15 mouse cellular contexts compared by ENCODE assay signal in genomic region chr1:60152700-60153099, GRCm38 (mm10). TPM values are rescaled to one million over a fixed set of nuclear protein-coding genes. Genes with fewer than 3 reads are reported as not detected.
A peak's percentile ranks its signal among the peaks of the same experiment; 100 is the strongest.
DNase-seq lines count a peak whose midpoint lies in the region; ATAC-seq and TF ChIP-seq lines count a peak whose summit lies in the region.
"Had no signal": no experiment of that assay in that cellular context is flagged by ENCODE, and none has a peak within 500 bp of the region (broad histone marks: within the 10 kb centered on the region; RNA-seq: fewer than 3 reads in every experiment).

No protein-coding gene starts in this region.

- H3K4me1 ChIP-seq in lung, embryonic 14.5 days (ENCODE audit: insufficient read depth) = no peaks in the 10 kb centered on the region
- H3K4me1 ChIP-seq in lung, adult 2 months (ENCODE audit: control insufficient read depth, insufficient read depth, low read length) = no peaks in the 10 kb centered on the region
- H3K4me1 ChIP-seq in liver, postnatal 0 days (ENCODE audit: insufficient read depth) = no peaks in the 10 kb centered on the region
- H3K4me1 ChIP-seq: kidney, embryonic 15.5 days had no signal

- TF ChIP-seq POLR2A in lung, adult 2 months (IDR thresholded peaks at IDR 0.05; ENCODE audit: borderline replicate concordance, extremely low read depth, low read depth, low read length) = no peak

- WGBS in lung, embryonic 14.5 days = 49% methylated on average over 5 of the region's 5 CpGs
- WGBS in lung, adult 2 months = 70% methylated on average over 5 of the region's 5 CpGs
- 71% methylated on average over 5 of the region's 5 CpGs for WGBS in liver, postnatal 0 days (ENCODE audit: insufficient replicate concordance)

- no peak for ATAC-seq in lung, embryonic 14.5 days (ENCODE audit: insufficient read depth)
- ATAC-seq in liver, postnatal 0 days = no peak
- ATAC-seq in megakaryocyte-erythroid progenitor cell, adult 5-6 weeks (replicated peaks; ENCODE audit: low FRiP score, low TSS enrichment, poor library complexity, severe bottlenecking) = no peak

- no peak for TF ChIP-seq EP300 in liver, postnatal 0 days (IDR thresholded peaks at IDR 0.05; ENCODE audit: low read depth)

- 0 out of 2 replicates have a peak, but pooled peaks cover 4% of the 10 kb centered on the region for H3K36me3 ChIP-seq in lung, embryonic 14.5 days (ENCODE audit: insufficient read depth)
- peaks cover 3% of the 10 kb centered on the region; the same call in 1 of the 2 replicates for H3K36me3 ChIP-seq in liver, postnatal 0 days (replicated peaks; ENCODE audit: insufficient read depth, low read length)

- H3K27me3 ChIP-seq in lung, embryonic 14.5 days (ENCODE audit: insufficient read depth, low read length) = no peaks in the 10 kb centered on the region
- no peaks in the 10 kb centered on the region for H3K27me3 ChIP-seq in liver, postnatal 0 days (ENCODE audit: insufficient read depth, low read length)
- H3K27me3 ChIP-seq: CH12.LX; kidney, embryonic 15.5 days had no signal

- no peaks in the 10 kb centered on the region for H3K9me3 ChIP-seq in lung, embryonic 14.5 days (ENCODE audit: low read depth, low read length)
- no peaks in the 10 kb centered on the region for H3K9me3 ChIP-seq in liver, postnatal 0 days (ENCODE audit: low read length)
- H3K9me3 ChIP-seq: kidney, embryonic 15.5 days; megakaryocyte, embryonic 14.5 days had no signal

- H3K4me3 ChIP-seq in lung, embryonic 14.5 days (ENCODE audit: low read depth, low read length) = no peak overlapping the region
- H3K4me3 ChIP-seq in lung, adult 2 months (replicated peaks; ENCODE audit: extremely low read depth, low read depth, low read length) = no peak overlapping the region
- H3K4me3 ChIP-seq in liver, postnatal 0 days (ENCODE audit: low read depth, low read length) = no peak overlapping the region
- H3K4me3 ChIP-seq: kidney, embryonic 15.5 days; megakaryocyte, embryonic 14.5 days had no signal

- H3K9ac ChIP-seq in lung, embryonic 14.5 days = no peak overlapping the region
- no peak overlapping the region for H3K9ac ChIP-seq in liver, postnatal 0 days (replicated peaks)
- H3K9ac ChIP-seq: kidney, embryonic 15.5 days had no signal

- H3K27ac ChIP-seq in lung, embryonic 14.5 days (ENCODE audit: low read depth) = no peak overlapping the region
- no peak overlapping the region for H3K27ac ChIP-seq in liver, postnatal 0 days (ENCODE audit: low read depth)
- H3K27ac ChIP-seq: kidney, embryonic 15.5 days had no signal

- H3K4me2 ChIP-seq in lung, embryonic 14.5 days = no peak overlapping the region
- no peak overlapping the region for H3K4me2 ChIP-seq in liver, postnatal 0 days (ENCODE audit: low read depth, low read length)
- H3K4me2 ChIP-seq: kidney, embryonic 15.5 days had no signal

- peak; percentile 29 for DNase-seq in embryo, embryonic 10 days (ENCODE audit: low spot score)
- no peak for DNase-seq in embryo, embryonic 9.5 days (ENCODE audit: extremely low spot score)
- DNase-seq in lung, embryonic 14.5 days = peak; percentile 33
- DNase-seq in lung, adult 2 months = no peak
- DNase-seq in c-Kit-positive CD71-positive TER-119-positive erythroid progenitor cells, embryonic 14.5 days (ENCODE audit: low spot score) = peak; percentile 18
- no peak for DNase-seq in liver, postnatal 0 days
- no peak for DNase-seq in spleen, postnatal 36 days (ENCODE audit: low spot score in 2 of 2)
- DNase-seq: adrenal gland, postnatal 14 days; cerebellum, postnatal 25 days; right cerebral cortex, postnatal 25 days; thymus, postnatal 25 days had no signal

- peak; percentile 44 for TF ChIP-seq CTCF in lung, embryonic 14.5 days (IDR thresholded peaks at IDR 0.05; ENCODE audit: low read depth)
- TF ChIP-seq CTCF in lung, adult 2 months (IDR thresholded peaks at IDR 0.05; ENCODE audit: insufficient read depth, low read length) = no peak
- peak; percentile 28; the same call in 1 of the 2 replicates for TF ChIP-seq CTCF in liver, postnatal 0 days (IDR thresholded peaks at IDR 0.05; ENCODE audit: low read depth)

RNA-seq across cellular contexts. Expression of gene Nbeal1, which starts 27.7 kb away (rescaled TPM):
- polyA plus RNA-seq in lung, embryonic 14.5 days (2014; fragmentation: Nextera tagmentation; extraction: Ambion mirVana) = 13.4 and 13.6 TPM in 2 replicates
- 3.2 and 6.2 TPM in 2 replicates for polyA plus RNA-seq in lung, adult 2 months (2012; rRNA removed)
- polyA plus RNA-seq in liver, postnatal 0 days (2015; fragmentation: Nextera tagmentation; extraction: Ambion mirVana) = 2.1 and 2.6 TPM in 2 replicates
- total RNA-seq in megakaryocyte-erythroid progenitor cell, adult 5-6 weeks (2014; fragmentation: Nextera tagmentation) = 7.5 and 10.7 TPM in 2 replicates
- total RNA-seq in megakaryocyte-erythroid progenitor cell, adult 5-6 weeks (2017) = 9.5 and 10.0 TPM in 2 replicates

RNA-seq across cellular contexts. Expression of gene Wdr12, which starts 54.3 kb away (rescaled TPM):
- polyA plus RNA-seq in lung, embryonic 14.5 days (2014; fragmentation: Nextera tagmentation; extraction: Ambion mirVana) = 48.6 and 52.6 TPM in 2 replicates
- 2.7 and 3.1 TPM in 2 replicates for polyA plus RNA-seq in lung, adult 2 months (2012; rRNA removed)
- 23.3 and 23.8 TPM in 2 replicates for polyA plus RNA-seq in liver, postnatal 0 days (2015; fragmentation: Nextera tagmentation; extraction: Ambion mirVana)
- total RNA-seq in megakaryocyte-erythroid progenitor cell, adult 5-6 weeks (2014; fragmentation: Nextera tagmentation) = 77.4 and 91.1 TPM in 2 replicates
- 138 and 179 TPM in 2 replicates for total RNA-seq in megakaryocyte-erythroid progenitor cell, adult 5-6 weeks (2017)

RNA-seq across cellular contexts. Expression of gene Carf, which starts 54.7 kb away (rescaled TPM):
- 5.7 and 5.9 TPM in 2 replicates for polyA plus RNA-seq in lung, embryonic 14.5 days (2014; fragmentation: Nextera tagmentation; extraction: Ambion mirVana)
- 1.7 and 2.8 TPM in 2 replicates for polyA plus RNA-seq in lung, adult 2 months (2012; rRNA removed)
- polyA plus RNA-seq in liver, postnatal 0 days (2015; fragmentation: Nextera tagmentation; extraction: Ambion mirVana) = 1.3 and 1.7 TPM in 2 replicates
- total RNA-seq in megakaryocyte-erythroid progenitor cell, adult 5-6 weeks (2014; fragmentation: Nextera tagmentation) = 11.1 and 17.5 TPM in 2 replicates
- total RNA-seq in megakaryocyte-erythroid progenitor cell, adult 5-6 weeks (2017) = 15.7 and 19.0 TPM in 2 replicates

Comparison
In these comparisons a context has a peak if more than half of its experiments do, and no peak if none do; other contexts are left out.
1. DNase-seq: peak in embryo, embryonic 10 days (single experiment), lung, embryonic 14.5 days (single experiment) and c-Kit-positive CD71-positive TER-119-positive erythroid progenitor cells, embryonic 14.5 days (single experiment); none in embryo, embryonic 9.5 days (single experiment), lung, adult 2 months (single experiment), liver, postnatal 0 days (single experiment) and spleen, postnatal 36 days (0 of 2).